Mouse (Mus musculus): Measurements from ENCODE around the gene 1810009J06Rik. TPM values are rescaled to one million over a fixed set of nuclear protein-coding genes. Genes with fewer than 3 reads are reported as not detected.

The 1810009J06Rik gene
- total RNA-seq (2023): not detected

DNA sequence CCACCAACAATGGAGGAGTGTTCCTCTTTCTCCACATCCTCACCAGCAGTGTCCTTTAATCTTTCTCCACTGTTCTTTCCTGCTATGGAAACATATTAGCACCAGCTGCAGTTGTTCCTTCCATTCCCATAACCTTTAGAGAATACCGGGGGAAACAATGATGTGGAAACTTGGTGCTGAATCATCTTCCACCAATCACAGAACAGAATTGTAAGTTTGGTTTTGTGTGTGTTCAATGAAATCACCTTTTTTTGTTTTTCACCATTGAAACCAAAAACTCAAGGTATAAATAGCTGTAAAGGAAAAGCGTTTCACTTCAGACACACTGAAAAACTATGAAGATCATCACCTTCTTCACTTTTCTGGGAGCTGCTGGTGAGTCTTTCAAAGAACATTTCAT is at the start of gene 1810009J06Rik:
TSS of gene 1810009J06Rik (plus strand) at position 301 of the 400 bp plus-strand sequence.

GRCm38 (mm10) chr6:40940457-40940856 is 24.1 kb upstream of the 1810009J06Rik start, which contains the start of gene 1700074P13Rik:
Gene 1700074P13Rik, minus strand, starts transcription at chr6:40940557.

GRCm38 (mm10) chr6:40951770-40952169 is 12.8 kb upstream of the 1810009J06Rik start, which contains the start of gene Gm4744:
Gene Gm4744, minus strand, starts transcription at chr6:40951870.

DNA sequence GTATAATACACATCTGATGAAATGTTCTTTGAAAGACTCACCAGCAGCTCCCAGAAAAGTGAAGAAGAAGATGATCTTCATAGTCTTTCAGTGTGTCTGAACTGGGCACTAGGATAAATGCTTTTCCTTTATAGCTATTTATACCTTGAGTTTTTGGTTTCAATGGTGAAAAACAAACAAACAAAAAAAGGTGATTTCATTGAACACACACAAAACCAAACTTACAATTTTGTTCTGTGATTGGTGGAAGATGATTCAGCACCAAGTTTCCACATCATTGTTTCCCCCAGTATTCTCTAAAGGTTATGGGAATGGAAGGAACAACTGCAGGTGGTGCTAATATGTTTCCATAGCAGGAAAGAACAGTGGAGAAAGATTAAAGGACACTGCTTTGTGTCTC is 34.8 kb downstream of the 1810009J06Rik start, which contains the start of gene Gm2663:
TSS of gene Gm2663 (minus strand) at position 101 of the 400 bp plus-strand sequence.

Other genes starting within 250 kb of the 1810009J06Rik start
- gene Moxd2, start 77.3 kb upstream of the 1810009J06Rik start, total RNA-seq (2023): not detected
- gene Prss58, start 64.4 kb upstream of the 1810009J06Rik start, total RNA-seq (2023): not detected
- gene 1700074P13Rik, start 24.2 kb upstream of the 1810009J06Rik start, total RNA-seq (2023): not detected
- not detected for gene Gm4744, start 12.9 kb upstream of the 1810009J06Rik start, total RNA-seq (2023)
- not detected for gene Gm2663, start 34.7 kb downstream of the 1810009J06Rik start, total RNA-seq (2023)
- gene 2210010C04Rik, start 70.8 kb downstream of the 1810009J06Rik start, total RNA-seq (2023): not detected